Mouse (Mus musculus) small intestine, adult 2 months (tissue): Measurements from ENCODE around the gene Klhdc8b. TPM values are rescaled to one million over a fixed set of nuclear protein-coding genes. Genes with fewer than 3 reads are reported as not detected.

Experiments used
- H3K27ac ChIP-seq: fragments of 200-500 bp; 2 replicates; pipeline ENCODE4 v1.5.1; 2012; ENCODE audit warnings: low read depth, low read length, control low read depth, inconsistent platforms; ENCODE audit not compliant: insufficient read depth
- H3K27me3 ChIP-seq: fragments of 200-500 bp; 2 replicates; pipeline ENCODE4 v1.6.1; 2012; ENCODE audit warnings: mild to moderate bottlenecking, moderate library complexity, low read length, inconsistent platforms; ENCODE audit not compliant: control insufficient read depth, insufficient read depth
- H3K36me3 ChIP-seq: fragments of 200-500 bp; 2 replicates; pipeline ENCODE4 v1.6.1; 2012; ENCODE audit warnings: mild to moderate bottlenecking, low read length, control low read depth, inconsistent platforms; ENCODE audit not compliant: control insufficient read depth, insufficient read depth
- H3K4me1 ChIP-seq: fragments of 200-500 bp; 2 replicates; pipeline ENCODE4 v1.6.1; 2012; ENCODE audit warnings: low read length, inconsistent platforms, mixed read lengths; ENCODE audit not compliant: control insufficient read depth, insufficient read depth, insufficient read length
- H3K4me3 ChIP-seq: fragments of 200-500 bp; 2 replicates; pipeline ENCODE4 v1.5.1; 2012; ENCODE audit warnings: low read depth, mild to moderate bottlenecking, control low read depth, inconsistent platforms, low read length, moderate library complexity
- CTCF ChIP-seq: fragments of 200-500 bp; IDR thresholded peaks from 2 replicates; pipeline ENCODE4 v1.5.1; 2012; ENCODE audit warnings: low read depth, mild to moderate bottlenecking, control low read depth, inconsistent platforms, low read length, moderate library complexity, mixed read lengths; ENCODE audit not compliant: insufficient replicate concordance, insufficient read length; ENCODE audit errors: extremely low read depth
- POLR2A ChIP-seq: fragments of 200-500 bp; IDR thresholded peaks from 2 replicates; pipeline ENCODE4 v1.6.1; 2012; ENCODE audit warnings: low read depth, mild to moderate bottlenecking, control low read depth, inconsistent platforms, low read length, moderate library complexity
- WGBS: fragments of 180-500 bp; shearing (Covaris S2); methylation state at CpG from one replicate; pipeline ENCODE4 v1.1.7; 2018; 5-methylcytosine and 5-hydroxymethylcytosine counted together
- polyA plus RNA-seq: library from polyadenylated mRNA; depleted of rRNA; stranded (reverse); fragments of >200 nt; gene quantifications from 2 replicates; pipeline ENCODE4 v1.2.3, GENCODE M21; 2012

Gene Klhdc8b
- polyA plus RNA-seq, 1 experiment: 19.7 TPM

DNA sequence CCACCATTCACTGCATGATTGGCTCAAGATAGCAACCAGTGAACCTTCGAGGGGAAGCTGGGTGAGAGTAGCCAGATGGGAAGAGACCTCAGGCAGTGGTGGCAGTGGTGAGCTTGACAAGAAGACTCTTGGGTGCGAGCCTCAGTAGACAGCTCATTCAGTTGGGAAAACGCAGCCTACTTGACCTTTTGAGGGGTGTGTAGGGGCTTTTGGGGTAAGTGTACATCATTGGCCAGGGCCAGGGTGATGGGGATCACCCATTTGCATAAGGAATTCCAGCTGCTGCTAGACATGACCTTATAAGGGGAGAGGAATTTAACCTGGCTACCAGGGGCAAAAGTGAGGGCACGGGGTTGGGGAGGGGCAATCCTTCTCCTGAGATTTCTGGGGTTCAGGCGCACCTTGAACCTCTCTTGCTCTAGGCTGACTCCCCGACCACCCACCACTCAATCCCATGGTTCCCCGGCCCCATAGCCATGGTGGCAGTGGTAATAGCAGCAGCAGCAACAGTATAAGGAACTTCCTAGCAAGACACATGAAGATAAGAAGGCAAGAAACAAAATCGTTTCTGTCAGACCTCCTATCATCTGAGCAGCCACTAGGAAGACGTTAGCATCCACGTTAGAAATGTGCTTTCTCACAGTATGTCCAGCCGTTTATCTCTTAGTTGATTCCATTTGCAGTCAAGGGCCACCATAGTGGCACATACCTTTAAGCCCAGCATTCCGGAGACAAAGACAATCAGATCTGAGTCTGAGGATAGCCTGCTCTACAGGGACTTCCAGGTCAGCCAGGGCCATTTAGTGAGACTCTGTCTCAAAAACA lies 5.4 kb downstream of the Klhdc8b start:
- Histone ChIP-seq H3K36me3 (no peaks in the 10 kb centered on the region), H3K27me3 (no peaks in the 10 kb centered on the region), H3K27ac (no peak overlapping the region), H3K4me1 (peaks cover 14% of the 10 kb centered on the region), H3K4me3 (no peak overlapping the region)
- 66% methylated on average over 12 of the region's 12 CpGs for WGBS
- TF ChIP-seq POLR2A (no peak), CTCF (no peak)

DNA sequence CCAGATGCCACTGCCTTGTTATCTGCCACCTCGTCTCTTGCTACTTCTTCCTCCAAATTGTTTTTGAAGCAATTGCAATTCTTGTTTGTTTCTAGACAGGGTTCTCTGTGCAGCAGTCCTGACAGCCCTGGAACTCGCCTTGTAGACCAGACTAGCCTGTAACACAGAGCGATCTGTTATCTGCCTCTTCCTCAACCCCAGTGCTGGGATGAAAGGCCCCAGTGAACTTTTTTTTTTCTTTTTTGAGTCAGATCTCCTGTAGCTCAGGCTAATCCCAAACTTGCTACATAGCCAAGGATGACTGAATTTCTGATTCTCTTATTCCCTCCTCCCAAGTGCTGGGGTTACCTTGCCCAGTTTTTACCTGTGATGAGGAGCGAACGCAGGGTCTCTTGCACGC lies 7.0 kb downstream of the Klhdc8b start:
- Histone ChIP-seq H3K27ac (no peak overlapping the region), H3K36me3 (no peaks in the 10 kb centered on the region), H3K4me3 (no peak overlapping the region), H3K4me1 (peaks cover 16% of the 10 kb centered on the region), H3K27me3 (no peaks in the 10 kb centered on the region)
- TF ChIP-seq POLR2A: no peak
- no peak for TF ChIP-seq CTCF
- WGBS: 85% methylated on average over 6 of the region's 6 CpGs

- 70% methylated on average over 4 of the region's 4 CpGs for WGBS
- H3K4me1 ChIP-seq: peaks cover 16% of the 10 kb centered on the region
- no peak overlapping the region for H3K4me3 ChIP-seq
- no peaks in the 10 kb centered on the region for H3K36me3 ChIP-seq
- H3K27ac ChIP-seq: no peak overlapping the region
- H3K27me3 ChIP-seq: no peaks in the 10 kb centered on the region
- TF ChIP-seq POLR2A (no peak), CTCF (no peak)
Observed at GRCm38 (mm10) chr9:108453458-108453857, 7.9 kb downstream of the Klhdc8b start.

DNA sequence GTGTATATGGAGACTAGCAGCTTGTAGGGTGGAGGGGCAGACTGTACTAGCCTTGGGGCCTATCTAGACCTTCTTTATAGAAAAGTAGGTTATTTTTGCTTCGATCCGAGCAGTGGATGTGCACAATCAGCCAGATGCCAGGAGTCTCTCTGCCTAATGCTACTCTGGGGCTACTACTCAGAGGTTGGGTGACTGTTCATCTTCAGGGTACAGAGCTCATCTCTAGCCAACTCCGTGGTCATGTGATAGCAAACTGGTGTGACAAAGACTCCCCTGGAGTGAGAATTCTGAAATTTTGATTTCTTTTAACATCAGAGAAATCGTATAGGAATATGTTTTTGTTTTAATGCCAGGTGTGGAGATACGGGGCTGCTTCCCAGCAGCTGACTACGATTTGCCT lies 8.5 kb downstream of the Klhdc8b start:
- Histone ChIP-seq H3K36me3 (no peaks in the 10 kb centered on the region), H3K4me3 (no peak overlapping the region), H3K27ac (no peak overlapping the region), H3K4me1 (peaks cover 16% of the 10 kb centered on the region), H3K27me3 (no peaks in the 10 kb centered on the region)
- TF ChIP-seq CTCF: no peak
- no peak for TF ChIP-seq POLR2A
- 49% methylated on average over 6 of the region's 6 CpGs for WGBS

DNA sequence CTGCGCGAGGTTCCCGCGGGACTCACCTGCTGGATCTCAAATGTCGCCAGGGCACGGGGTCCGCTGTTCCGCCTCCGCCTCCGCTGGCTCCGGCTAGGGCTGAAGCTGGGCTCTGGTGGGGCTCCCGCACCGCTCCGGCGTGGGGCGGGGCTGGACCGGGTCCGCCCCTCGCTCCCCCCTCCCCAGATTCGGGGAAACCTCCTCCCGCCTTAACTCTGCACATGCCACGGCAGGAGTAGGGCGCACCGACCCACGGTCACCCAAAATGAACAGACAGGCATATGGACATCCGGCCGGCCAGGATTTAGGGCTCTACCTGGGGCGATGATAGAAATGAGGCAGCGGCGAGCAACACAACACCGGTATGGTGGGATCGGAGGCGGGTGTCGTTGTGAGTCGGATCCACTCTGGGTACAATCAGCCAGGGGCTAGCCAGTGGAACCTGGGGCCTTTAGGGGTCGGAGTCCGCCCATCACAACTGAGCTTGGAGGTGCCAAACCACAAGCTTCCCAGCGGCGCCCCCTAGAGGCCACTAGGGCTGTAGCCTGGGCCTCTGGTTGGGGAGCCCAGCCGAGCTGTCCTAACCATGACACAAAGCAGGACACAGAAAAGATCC lies 9.0 kb downstream of the Klhdc8b start:
- Histone ChIP-seq H3K27ac (no peak overlapping the region), H3K4me3 (peak overlapping the region; percentile 55), H3K36me3 (no peaks in the 10 kb centered on the region), H3K27me3 (no peaks in the 10 kb centered on the region), H3K4me1 (peaks cover 16% of the 10 kb centered on the region)
- TF ChIP-seq CTCF (peak; percentile 84), POLR2A (no peak)
- 1% methylated on average over 40 of the region's 40 CpGs for WGBS

DNA sequence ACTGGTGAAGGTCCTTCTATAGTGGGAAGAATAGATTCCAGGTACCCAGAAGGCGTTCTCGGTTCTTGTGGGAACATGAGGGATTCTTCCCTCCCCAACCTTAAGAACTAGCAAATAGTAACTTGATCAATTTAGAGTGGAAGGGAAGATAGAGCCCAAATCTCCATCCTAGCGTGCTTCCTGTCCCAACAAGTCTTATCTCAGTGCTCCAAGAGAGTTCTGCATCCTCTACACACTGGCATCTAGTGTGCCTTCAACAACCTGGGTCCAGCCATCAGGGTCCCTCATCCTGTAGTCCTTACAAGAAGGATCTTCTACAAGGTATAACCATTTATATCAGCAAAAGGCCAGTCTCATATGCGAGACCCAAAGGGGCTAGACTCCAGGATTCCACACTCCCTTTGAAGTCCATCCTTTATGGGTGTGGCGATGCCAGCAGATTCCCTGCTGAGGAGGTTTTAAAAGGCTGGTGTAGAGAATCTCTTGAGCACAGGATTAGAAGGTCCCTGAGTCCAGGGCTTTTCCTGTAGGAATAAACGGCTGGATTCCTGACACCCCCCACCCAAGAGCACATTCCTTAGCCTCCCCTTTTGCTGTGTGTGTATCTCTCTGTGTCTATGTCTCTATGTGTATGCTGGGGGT lies 9.7 kb downstream of the Klhdc8b start:
- no peaks in the 10 kb centered on the region for H3K36me3 ChIP-seq
- H3K27ac ChIP-seq: no peak overlapping the region
- 79% methylated on average over 6 of the region's 6 CpGs for WGBS
- no peaks in the 10 kb centered on the region for H3K27me3 ChIP-seq
- peak overlapping the region; percentile 55 for H3K4me3 ChIP-seq
- no peak for TF ChIP-seq CTCF
- no peak for TF ChIP-seq POLR2A
- H3K4me1 ChIP-seq: peaks cover 16% of the 10 kb centered on the region

DNA sequence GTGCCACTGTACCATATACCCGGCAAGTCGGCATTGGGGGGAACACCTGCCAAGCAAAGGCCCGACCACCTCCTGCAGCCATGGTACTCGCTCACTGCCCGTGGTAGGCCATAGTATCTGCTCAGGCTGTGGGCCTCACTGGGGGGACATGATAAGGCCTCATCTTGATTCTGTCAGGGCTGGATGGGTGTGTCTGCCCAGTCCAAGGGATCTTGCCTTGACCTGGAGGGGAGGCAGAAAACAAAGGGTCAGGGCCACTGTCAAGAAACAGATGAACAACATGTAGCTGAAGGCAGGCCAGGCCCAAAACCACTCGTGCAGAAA lies 10.2 kb downstream of the Klhdc8b start:
- Histone ChIP-seq H3K4me1 (peaks cover 16% of the 10 kb centered on the region), H3K4me3 (no peak overlapping the region), H3K27me3 (no peaks in the 10 kb centered on the region), H3K36me3 (no peaks in the 10 kb centered on the region), H3K27ac (no peak overlapping the region)
- no peak for TF ChIP-seq POLR2A
- no peak for TF ChIP-seq CTCF
- WGBS: 62% methylated on average over 6 of the region's 6 CpGs
